ENCODE assay signal across 8 mouse cellular contexts in the genomic region with DNA sequence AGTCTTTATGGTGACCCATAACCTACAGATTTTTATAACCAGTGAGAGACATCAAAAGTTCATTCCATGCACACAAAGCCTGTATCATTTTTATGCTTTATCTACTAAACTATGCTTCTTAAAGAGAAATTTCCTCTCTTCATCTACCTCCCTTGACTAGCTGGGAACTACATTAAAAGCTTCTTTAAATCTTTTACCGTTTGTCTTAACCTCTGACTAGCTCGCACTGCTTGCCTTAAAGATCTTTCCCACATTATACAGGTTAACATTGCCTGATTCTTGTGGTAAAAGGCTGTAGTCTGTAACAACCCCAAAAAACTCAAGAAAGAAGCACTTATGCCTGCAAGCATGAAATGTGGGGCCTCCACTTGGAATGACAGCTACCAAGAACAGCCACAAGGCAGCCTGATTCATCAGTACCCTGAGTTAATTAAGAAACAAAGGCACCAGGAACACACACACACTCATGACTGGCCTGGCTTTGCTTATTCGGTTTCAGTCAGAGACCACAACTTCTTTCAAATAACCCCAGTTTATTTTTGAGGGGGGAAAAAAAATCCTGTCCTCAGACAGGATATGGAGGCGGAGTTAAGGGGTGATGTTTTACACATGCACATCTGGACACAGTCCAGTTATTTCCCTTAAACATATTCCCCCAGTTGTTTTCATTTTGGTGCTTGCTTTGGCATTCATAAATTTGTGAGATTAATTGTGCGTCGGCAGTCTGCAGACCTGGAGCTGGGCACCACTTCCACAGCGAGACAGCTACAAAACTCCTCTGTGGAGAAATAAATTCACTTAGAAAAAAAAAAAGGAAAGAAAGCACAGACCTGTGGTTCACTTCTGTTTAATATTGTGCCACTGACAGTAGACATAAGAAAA.
A peak's percentile ranks its signal among the peaks of the same experiment; 100 is the strongest.
DNase-seq lines count a peak whose midpoint lies in the region; ATAC-seq and TF ChIP-seq lines count a peak whose summit lies in the region.

No protein-coding gene starts in this region.

- peak; percentile 23; the same call in 1 of the 2 replicates for TF ChIP-seq RAD21 in CH12.LX (IDR thresholded peaks at IDR 0.05; ENCODE audit: low read depth, low read length)

- H3K4me3 ChIP-seq in CH12.LX (replicated peaks in 1 of 3; ENCODE audit: low read depth in 2 of 3, low read length in 2 of 3, poor library complexity in 1 of 3), result peak overlapping the region; percentile 40 to 55 (median 52)
- no peak overlapping the region for H3K4me3 ChIP-seq in stomach, postnatal 0 days (ENCODE audit: low read depth, low read length)

- H3K36me3 ChIP-seq in CH12.LX (replicated peaks in 1 of 2; ENCODE audit: control insufficient read depth in 1 of 2, insufficient read depth in 1 of 2, low read length in 1 of 2), result no peaks in the 10 kb centered on the region
- H3K36me3 ChIP-seq in stomach, postnatal 0 days (ENCODE audit: control insufficient read depth, insufficient read depth, low read length), result no peaks in the 10 kb centered on the region

- H3K27me3 ChIP-seq in CH12.LX (replicated peaks), result no peaks in the 10 kb centered on the region
- no peaks in the 10 kb centered on the region for H3K27me3 ChIP-seq in stomach, postnatal 0 days (ENCODE audit: control insufficient read depth, insufficient read depth, low read length)

- peak overlapping the region; percentile 81 for H3K27ac ChIP-seq in CH12.LX (ENCODE audit: insufficient read depth, low read depth)
- H3K27ac ChIP-seq in stomach, postnatal 0 days (replicated peaks), result peak overlapping the region; percentile 85

- H3K9ac ChIP-seq in CH12.LX (ENCODE audit: insufficient read depth, low read depth), result peak overlapping the region; percentile 68
- H3K9ac ChIP-seq in stomach, postnatal 0 days (ENCODE audit: low read length), result no peak overlapping the region

- peak overlapping the region; percentile 72; the same call in 1 of the 2 replicates for H3K4me2 ChIP-seq in CH12.LX (ENCODE audit: insufficient read depth, low read depth, poor library complexity, severe bottlenecking)
- H3K4me2 ChIP-seq in stomach, postnatal 0 days (replicated peaks; ENCODE audit: low read depth), result no peak overlapping the region

- DNase-seq in embryo, embryonic 10 days (ENCODE audit: low spot score), result peak; percentile 17
- no peak for DNase-seq in embryo, embryonic 9.5 days (ENCODE audit: extremely low spot score)
- DNase-seq in CH12.LX (ENCODE audit: extremely low read depth), result peak; percentile 92
- DNase-seq in heart, adult 9 months (ENCODE audit: low spot score in 2 of 2), result peak; percentile 36 to 43
- peak; percentile 36 to 49 for DNase-seq in kidney, postnatal 4 days
- DNase-seq in stomach, postnatal 0 days (ENCODE audit: low spot score), result no peak
- no peak for DNase-seq in ovary, postnatal 10 days (ENCODE audit: low spot score)
- no peak for DNase-seq in ovary, adult 18-20 months (ENCODE audit: low spot score)

- peak; percentile 35; the same call in 1 of the 2 replicates for TF ChIP-seq POLR2A in CH12.LX (IDR thresholded peaks at IDR 0.05; ENCODE audit: low read depth, low read length)

- no peak for ATAC-seq in stomach, postnatal 0 days (ENCODE audit: low FRiP score, low TSS enrichment)

- peaks cover 30 to 72% of the 10 kb centered on the region in 2 experiments for H3K4me1 ChIP-seq in CH12.LX (ENCODE audit: control insufficient read depth in 1 of 2, insufficient read depth in 2 of 2)
- H3K4me1 ChIP-seq in stomach, postnatal 0 days (replicated peaks; ENCODE audit: control insufficient read depth, insufficient read depth), result peaks cover 3% of the 10 kb centered on the region

- TF ChIP-seq EP300 in CH12.LX (IDR thresholded peaks at IDR 0.05; ENCODE audit: low read length), result peak; percentile 87
- no peak for TF ChIP-seq EP300 in stomach, postnatal 0 days (optimal IDR thresholded peaks at IDR 0.05)

- no peak for TF ChIP-seq CTCF in CH12.LX (conservative IDR thresholded peaks at IDR 0.05 in 1 of 2, IDR thresholded peaks at IDR 0.05 in 1 of 2; ENCODE audit: low read depth in 2 of 2, low read length in 2 of 2)
- TF ChIP-seq CTCF in stomach, postnatal 0 days (IDR thresholded peaks at IDR 0.05; ENCODE audit: low read depth), result no peak

- peaks cover 9% of the 10 kb centered on the region for H3K79me2 ChIP-seq in CH12.LX (replicated peaks; ENCODE audit: control insufficient read depth, extremely low read depth, insufficient read depth, poor library complexity, severe bottlenecking)

- in situ Hi-C loops in CH12.LX (cut with MboI; ENCODE audit: low pct_ligation_motif_present, low pct_unique_long_range_greater_than_20kb, low sequenced_read_pairs), result loop anchor here (10.0 kb wide), 2 partner anchors 128 to 182 kb away; no protein-coding TSS in a partner anchor

- no peaks in the 10 kb centered on the region for H3K9me3 ChIP-seq in CH12.LX (replicated peaks; ENCODE audit: low read length)
- H3K9me3 ChIP-seq in stomach, postnatal 0 days (ENCODE audit: control insufficient read depth, low read length), result no peaks in the 10 kb centered on the region

- 31% methylated on average over 7 of the region's 7 CpGs for WGBS in stomach, postnatal 0 days

- dilution Hi-C loops in CH12.LX (cut with MboI; ENCODE audit: extremely low pct_ligation_motif_present, extremely low pct_unique_long_range_greater_than_20kb, low sequenced_read_pairs), result no loop called here

TF ChIP-seq in CH12.LX, 34 proteins besides CTCF, POLR2A, EP300 and RAD21:
- TF ChIP-seq KAT2A (IDR thresholded peaks at IDR 0.05; ENCODE audit: insufficient replicate concordance, low read length) (no peak), USF2 (conservative IDR thresholded peaks at IDR 0.05; ENCODE audit: low read depth, low read length) (no peak), SIN3A (IDR thresholded peaks at IDR 0.05; ENCODE audit: low read length) (0 out of 2 replicates have a peak, but pooled peaks have one; percentile 50), POLR2AphosphoS2 (IDR thresholded peaks at IDR 0.05; ENCODE audit: low read depth, low read length) (no peak), NELFE (IDR thresholded peaks at IDR 0.05; ENCODE audit: low read depth, low read length) (no peak), ETS1 (conservative IDR thresholded peaks at IDR 0.05; ENCODE audit: low read depth, low read length) (peak; percentile 88), UBTF (IDR thresholded peaks at IDR 0.05; ENCODE audit: low read depth, low read length) (no peak), CHD1 (IDR thresholded peaks at IDR 0.05; ENCODE audit: low read depth, low read length) (0 out of 2 replicates have a peak, but pooled peaks have one; percentile 53), MAZ (IDR thresholded peaks at IDR 0.05; ENCODE audit: low read depth, low read length) (no peak), RCOR1 (conservative IDR thresholded peaks at IDR 0.05; ENCODE audit: low read depth, low read length) (no peak), IRF4 (IDR thresholded peaks at IDR 0.05; ENCODE audit: low read depth, low read length) (peak; percentile 86), GABPA (IDR thresholded peaks at IDR 0.05; ENCODE audit: insufficient replicate concordance, low read depth, low read length) (no peak), ZKSCAN1 (IDR thresholded peaks at IDR 0.05; ENCODE audit: borderline replicate concordance, low read depth, low read length) (no peak), ZNF384 (IDR thresholded peaks at IDR 0.05; ENCODE audit: low read depth, low read length) (peak; percentile 93), MAFK (IDR thresholded peaks at IDR 0.05; ENCODE audit: insufficient replicate concordance, low read length) (0 out of 2 replicates have a peak, but pooled peaks have one; percentile 41), JUN (IDR thresholded peaks at IDR 0.05; ENCODE audit: insufficient read depth, low read depth, low read length) (peak; percentile 32), ZMIZ1 (IDR thresholded peaks at IDR 0.05; ENCODE audit: low read depth, low read length) (no peak), ZC3H11A (IDR thresholded peaks at IDR 0.05; ENCODE audit: low read depth, low read length) (no peak), TBP (conservative IDR thresholded peaks at IDR 0.05; ENCODE audit: low read depth, low read length) (peak; percentile 74), PAX5 (IDR thresholded peaks at IDR 0.05; ENCODE audit: low read length) (no peak), HCFC1 (IDR thresholded peaks at IDR 0.05; ENCODE audit: low read depth, low read length) (no peak), ELF1 (IDR thresholded peaks at IDR 0.05; ENCODE audit: low read depth, low read length) (no peak; the same call in 1 of the 2 replicates), USF1 (IDR thresholded peaks at IDR 0.05; ENCODE audit: low read depth, low read length) (no peak), SMC3 (IDR thresholded peaks at IDR 0.05; ENCODE audit: low read depth, low read length) (no peak; the same call in none of the 2 replicates), BHLHE40 (IDR thresholded peaks at IDR 0.05; ENCODE audit: low read depth, low read length) (peak; percentile 84), MYC (IDR thresholded peaks at IDR 0.05; ENCODE audit: low read depth, low read length) (peak; percentile 75; the same call in 1 of the 2 replicates), E2F4 (IDR thresholded peaks at IDR 0.05; ENCODE audit: insufficient replicate concordance, low read depth, low read length) (no peak), CHD2 (IDR thresholded peaks at IDR 0.05; ENCODE audit: low read length) (0 out of 2 replicates have a peak, but pooled peaks have one; percentile 17), MEF2A (IDR thresholded peaks at IDR 0.05; ENCODE audit: borderline replicate concordance, low read depth, low read length) (peak; percentile 91), TCF12 (IDR thresholded peaks at IDR 0.05; ENCODE audit: low read depth, low read length) (peak; percentile 76; the same call in 1 of the 2 replicates), JUND (conservative IDR thresholded peaks at IDR 0.05; ENCODE audit: low read depth, low read length) (peak; percentile 51; the same call in 1 of the 2 replicates), MXI1 (IDR thresholded peaks at IDR 0.05; ENCODE audit: low read depth, low read length) (peak; percentile 67), NRF1 (IDR thresholded peaks at IDR 0.05; ENCODE audit: low read depth, low read length) (no peak), MAX (IDR thresholded peaks at IDR 0.05; ENCODE audit: low read length) (0 out of 2 replicates have a peak, but pooled peaks have one; percentile 15)

Comparison
In these comparisons a context has a peak if more than half of its experiments do, and no peak if none do; other contexts are left out.
1. DNase-seq: peak in embryo, embryonic 10 days (single experiment), CH12.LX (single experiment), heart, adult 9 months (2 of 2) and kidney, postnatal 4 days (2 of 2); none in embryo, embryonic 9.5 days (single experiment), stomach, postnatal 0 days (single experiment), ovary, postnatal 10 days (single experiment) and ovary, adult 18-20 months (single experiment).